Mouse (Mus musculus): ENCODE data around the gene Ccdc149. TPM values are rescaled to one million over a fixed set of nuclear protein-coding genes. Genes with fewer than 3 reads are reported as not detected.

Gene Ccdc149
- polyA plus RNA-seq (2014; fragmentation: Nextera tagmentation; extraction: Ambion mirVana): 3.1 and 3.2 TPM in 2 replicates

DNA sequence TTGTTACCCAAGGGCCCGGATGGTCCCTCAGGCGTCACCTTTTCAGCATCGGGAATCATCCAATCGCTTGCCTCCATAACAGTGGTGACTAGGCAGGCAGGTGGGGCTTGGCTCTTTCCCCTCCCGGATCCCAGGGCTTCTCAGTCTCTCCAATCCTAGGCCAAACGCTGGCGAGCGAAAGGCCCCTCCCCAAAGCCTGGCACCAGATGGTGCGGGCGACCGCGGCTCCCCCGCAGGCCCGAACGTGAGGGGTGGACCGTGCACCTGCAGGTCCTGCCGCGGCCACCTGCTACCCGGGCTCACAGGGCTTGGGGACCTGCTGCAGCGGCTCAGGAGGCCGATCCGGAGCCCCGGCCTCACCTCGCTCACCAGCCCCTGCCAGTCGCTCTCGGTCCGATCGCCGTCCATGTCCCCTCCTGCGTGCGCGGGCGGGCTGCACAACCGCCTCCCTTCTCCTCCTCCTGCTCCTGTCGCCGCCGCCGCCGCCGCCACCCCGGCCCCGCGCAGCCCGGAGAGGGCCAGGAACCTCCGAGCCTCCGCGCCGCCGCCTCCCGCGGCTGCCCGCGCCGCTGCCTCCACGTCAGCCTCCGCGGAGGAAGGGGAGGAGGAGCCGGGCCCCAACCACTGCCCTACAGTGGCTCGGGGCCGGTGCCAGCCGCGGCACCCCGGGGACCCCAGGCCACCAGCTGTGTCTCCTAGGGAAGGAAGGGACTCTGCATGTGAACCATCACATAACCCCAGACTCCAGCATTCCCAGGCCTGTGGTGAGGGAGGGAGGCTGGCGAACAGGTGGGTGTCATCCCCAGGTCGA lies at the start of gene Ccdc149:
TSS of gene Ccdc149 (minus strand) at position 531 of the 811 bp plus-strand sequence.
- Histone ChIP-seq H3K4me3 (ENCODE audit: low read depth, low read length) (peak within 1 kb of the TSS; percentile 74), H3K36me3 (ENCODE audit: control insufficient read depth, insufficient read depth, low read length) (no peaks in the 10 kb centered on the region), H3K9me3 (ENCODE audit: control insufficient read depth, low read length) (no peaks in the 10 kb centered on the region), H3K4me2 (ENCODE audit: low read depth, low read length, severe bottlenecking) (peak within 1 kb of the TSS; percentile 64), H3K9ac (ENCODE audit: low read length) (peak within 1 kb of the TSS; percentile 80), H3K4me1 (replicated peaks; ENCODE audit: control insufficient read depth, insufficient read depth, low read length) (peaks cover 2% of the 10 kb centered on the region; the same call in 1 of the 2 replicates), H3K27me3 (ENCODE audit: control insufficient read depth, insufficient read depth, low read length) (no peaks in the 10 kb centered on the region), H3K27ac (ENCODE audit: low read depth, low read length) (no peak within 1 kb of the TSS)
- DNase-seq (ENCODE audit: low spot score) (peak; percentile 81), ATAC-seq (replicated peaks; ENCODE audit: low FRiP score) (peak; percentile 92)
- 1% methylated on average over 36 of the region's 65 CpGs for WGBS

GRCm38 (mm10) chr5:52519921-52520320 lies 48.6 kb upstream of the Ccdc149 start:
- H3K36me3 ChIP-seq (ENCODE audit: control insufficient read depth, insufficient read depth, low read length): no peaks in the 10 kb centered on the region
- H3K27me3 ChIP-seq (ENCODE audit: control insufficient read depth, insufficient read depth, low read length): peaks cover 3% of the 10 kb centered on the region; the same call in 1 of the 2 replicates
- DNase-seq (ENCODE audit: low spot score) (no peak), ATAC-seq (replicated peaks; ENCODE audit: low FRiP score) (no peak)
- 82% methylated on average over 2 of the region's 2 CpGs for WGBS
- H3K4me2 ChIP-seq (ENCODE audit: low read depth, low read length, severe bottlenecking): no peak overlapping the region
- H3K9ac ChIP-seq (ENCODE audit: low read length): no peak overlapping the region
- no peaks in the 10 kb centered on the region for H3K9me3 ChIP-seq (ENCODE audit: control insufficient read depth, low read length)
- no peaks in the 10 kb centered on the region for H3K4me1 ChIP-seq (replicated peaks; ENCODE audit: control insufficient read depth, insufficient read depth, low read length)
- no peak overlapping the region for H3K27ac ChIP-seq (ENCODE audit: low read depth, low read length)
- no peak overlapping the region for H3K4me3 ChIP-seq (ENCODE audit: low read depth, low read length)

DNA sequence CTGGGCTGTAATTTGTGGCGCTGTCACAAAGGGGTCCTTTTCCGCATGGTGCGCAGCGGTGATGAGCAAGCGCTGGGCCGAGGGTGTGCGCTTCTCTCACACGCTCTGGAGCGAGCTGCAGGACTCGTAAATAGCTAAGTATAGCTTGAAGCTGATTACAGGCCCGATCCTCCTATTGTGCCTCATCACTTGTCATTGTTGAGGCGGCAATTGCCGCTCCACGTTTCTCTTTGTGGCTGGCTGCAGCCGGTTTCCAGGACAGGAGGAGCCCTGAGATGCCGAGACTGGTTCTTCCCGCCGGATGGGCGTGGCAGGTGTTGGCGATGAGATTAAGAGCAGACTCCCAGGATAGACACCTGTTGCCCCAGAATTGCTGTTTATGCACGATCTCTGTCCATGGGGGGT lies 44.8 kb upstream of the Ccdc149 start:
- peak overlapping the region; percentile 33 for H3K4me3 ChIP-seq (ENCODE audit: low read depth, low read length)
- no peaks in the 10 kb centered on the region for H3K36me3 ChIP-seq (ENCODE audit: control insufficient read depth, insufficient read depth, low read length)
- H3K9ac ChIP-seq (ENCODE audit: low read length): peak overlapping the region; percentile 54
- 17% methylated on average over 21 of the region's 21 CpGs for WGBS
- H3K9me3 ChIP-seq (ENCODE audit: control insufficient read depth, low read length): no peaks in the 10 kb centered on the region
- H3K4me2 ChIP-seq (ENCODE audit: low read depth, low read length, severe bottlenecking): peak overlapping the region; percentile 67
- ATAC-seq (replicated peaks; ENCODE audit: low FRiP score): peak; percentile 72
- H3K4me1 ChIP-seq (replicated peaks; ENCODE audit: control insufficient read depth, insufficient read depth, low read length): no peaks in the 10 kb centered on the region
- peaks cover 3% of the 10 kb centered on the region; the same call in 1 of the 2 replicates for H3K27me3 ChIP-seq (ENCODE audit: control insufficient read depth, insufficient read depth, low read length)
- H3K27ac ChIP-seq (ENCODE audit: low read depth, low read length): no peak overlapping the region
- DNase-seq (ENCODE audit: low spot score): peak; percentile 65

DNA sequence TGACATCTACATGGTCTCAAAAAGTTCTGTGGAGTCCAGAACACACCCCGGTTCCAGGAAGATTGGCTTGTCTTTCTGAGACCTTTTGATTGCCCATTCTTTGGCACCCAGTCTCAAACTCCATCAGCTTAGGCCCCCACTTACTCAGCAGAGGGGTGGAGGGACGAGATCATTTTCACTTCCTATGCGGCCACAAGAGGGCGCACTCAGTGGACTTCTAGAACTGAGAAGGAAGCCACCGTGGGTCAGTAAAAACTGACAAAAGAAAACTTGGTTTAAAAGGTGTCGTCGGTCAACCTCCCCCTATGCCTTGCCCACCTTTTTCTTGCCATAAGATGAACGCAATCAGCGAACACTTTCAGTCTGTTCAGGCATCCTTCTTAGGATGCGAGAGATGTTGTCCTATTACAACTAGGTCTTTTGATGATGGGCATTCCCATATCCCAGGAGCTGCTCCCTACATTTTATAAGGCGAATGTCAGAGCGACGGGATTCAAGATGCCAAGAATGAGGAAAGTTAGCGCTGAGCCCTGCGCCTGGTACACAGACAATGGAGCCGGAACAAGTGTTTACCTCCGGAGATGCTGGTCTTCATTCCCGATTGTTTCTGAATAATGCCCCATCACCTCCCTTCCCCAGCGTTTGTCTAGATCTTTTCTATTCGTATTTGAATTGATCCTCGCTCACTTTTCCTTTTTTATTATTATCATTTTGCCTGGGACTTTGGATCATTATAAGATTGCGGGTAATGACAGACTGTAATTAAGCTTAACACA lies 44.1 kb upstream of the Ccdc149 start:
- H3K9ac ChIP-seq (ENCODE audit: low read length): peak overlapping the region; percentile 54; the same call in 1 of the 2 replicates
- 23% methylated on average over 22 of the region's 22 CpGs for whole genome bisulfite sequencing
- ATAC-seq (replicated peaks; ENCODE audit: low FRiP score): peak; percentile 68
- H3K27ac ChIP-seq (ENCODE audit: low read depth, low read length): no peak overlapping the region
- peak; percentile 84 for DNase-seq (ENCODE audit: low spot score)
- H3K4me1 ChIP-seq (replicated peaks; ENCODE audit: control insufficient read depth, insufficient read depth, low read length): no peaks in the 10 kb centered on the region
- peak overlapping the region; percentile 67 for H3K4me2 ChIP-seq (ENCODE audit: low read depth, low read length, severe bottlenecking)
- H3K36me3 ChIP-seq (ENCODE audit: control insufficient read depth, insufficient read depth, low read length): no peaks in the 10 kb centered on the region
- peaks cover 3% of the 10 kb centered on the region; the same call in 1 of the 2 replicates for H3K27me3 ChIP-seq (ENCODE audit: control insufficient read depth, insufficient read depth, low read length)
- H3K9me3 ChIP-seq (ENCODE audit: control insufficient read depth, low read length): no peaks in the 10 kb centered on the region
- H3K4me3 ChIP-seq (ENCODE audit: low read depth, low read length): peak overlapping the region; percentile 33

GRCm38 (mm10) chr5:52511089-52511488 lies 39.8 kb upstream of the Ccdc149 start:
- ATAC-seq (replicated peaks; ENCODE audit: low FRiP score): no peak

GRCm38 (mm10) chr5:52509416-52509815 lies 38.1 kb upstream of the Ccdc149 start:
- no peak overlapping the region for H3K4me3 ChIP-seq (ENCODE audit: low read depth, low read length)
- H3K9ac ChIP-seq (ENCODE audit: low read length): no peak overlapping the region
- no peak for DNase-seq (ENCODE audit: low spot score)
- 90% methylated on average over 6 of the region's 6 CpGs for WGBS
- H3K27ac ChIP-seq (ENCODE audit: low read depth, low read length): no peak overlapping the region
- no peaks in the 10 kb centered on the region for H3K36me3 ChIP-seq (ENCODE audit: control insufficient read depth, insufficient read depth, low read length)
- no peaks in the 10 kb centered on the region for H3K27me3 ChIP-seq (ENCODE audit: control insufficient read depth, insufficient read depth, low read length)
- no peak for ATAC-seq (replicated peaks; ENCODE audit: low FRiP score)
- no peaks in the 10 kb centered on the region for H3K4me1 ChIP-seq (replicated peaks; ENCODE audit: control insufficient read depth, insufficient read depth, low read length)
- no peak overlapping the region for H3K4me2 ChIP-seq (ENCODE audit: low read depth, low read length, severe bottlenecking)
- H3K9me3 ChIP-seq (ENCODE audit: control insufficient read depth, low read length): no peaks in the 10 kb centered on the region

More at GRCm38 (mm10) chr5:52511089-52511488, 39.8 kb upstream of the Ccdc149 start:
- 75% methylated on average over 3 of the region's 3 CpGs for WGBS
- DNase-seq (ENCODE audit: low spot score): no peak
- Histone ChIP-seq H3K4me1 (replicated peaks; ENCODE audit: control insufficient read depth, insufficient read depth, low read length) (no peaks in the 10 kb centered on the region), H3K4me3 (ENCODE audit: low read depth, low read length) (no peak overlapping the region), H3K9me3 (ENCODE audit: control insufficient read depth, low read length) (no peaks in the 10 kb centered on the region), H3K4me2 (ENCODE audit: low read depth, low read length, severe bottlenecking) (no peak overlapping the region), H3K36me3 (ENCODE audit: control insufficient read depth, insufficient read depth, low read length) (no peaks in the 10 kb centered on the region), H3K27ac (ENCODE audit: low read depth, low read length) (no peak overlapping the region), H3K27me3 (ENCODE audit: control insufficient read depth, insufficient read depth, low read length) (no peaks in the 10 kb centered on the region), H3K9ac (ENCODE audit: low read length) (no peak overlapping the region)

DNA sequence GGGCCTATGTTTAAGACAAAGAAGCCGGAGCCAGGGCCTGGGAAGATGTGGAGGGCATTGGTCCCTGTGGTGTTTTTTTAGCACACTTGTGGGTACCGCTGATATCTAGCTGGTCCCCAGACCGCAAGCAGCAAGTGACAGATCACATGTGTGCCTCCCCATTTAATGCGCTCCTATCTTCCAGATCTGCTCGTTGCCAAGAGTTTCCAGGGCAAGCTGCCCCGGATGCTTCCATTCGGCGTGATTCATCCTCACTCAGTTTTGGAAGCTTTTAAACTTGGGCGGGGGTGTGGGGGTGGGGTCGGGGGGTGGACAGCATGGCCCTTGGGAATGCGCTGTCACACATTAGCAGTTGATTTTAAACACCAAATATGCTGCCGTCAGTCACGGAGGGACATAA lies 33.3 kb upstream of the Ccdc149 start:
- ATAC-seq (replicated peaks; ENCODE audit: low FRiP score): no peak
- no peak overlapping the region for H3K4me2 ChIP-seq (ENCODE audit: low read depth, low read length, severe bottlenecking)
- WGBS: 91% methylated on average over 13 of the region's 13 CpGs

DNA sequence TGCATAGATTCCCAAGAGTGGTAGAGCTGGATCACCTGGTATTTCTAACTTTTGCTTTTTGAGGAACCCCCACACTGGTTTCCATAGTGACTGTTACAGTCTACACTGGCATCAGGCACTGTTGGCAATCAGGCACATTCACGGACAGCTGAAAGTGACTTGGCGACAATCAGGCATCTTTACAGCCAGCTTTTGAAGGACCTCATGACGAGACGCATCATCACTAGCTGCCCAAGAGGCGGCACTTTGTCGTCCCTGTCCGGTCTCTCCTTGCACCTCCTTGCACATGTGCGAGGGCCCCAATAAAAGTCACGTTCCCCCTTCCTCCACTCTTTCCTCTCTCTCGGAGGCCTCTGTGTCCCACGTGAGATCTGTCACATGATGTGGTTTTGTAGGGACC lies 32.8 kb upstream of the Ccdc149 start:
- no peak for DNase-seq (ENCODE audit: low spot score)
- no peaks in the 10 kb centered on the region for H3K4me1 ChIP-seq (replicated peaks; ENCODE audit: control insufficient read depth, insufficient read depth, low read length)
- H3K36me3 ChIP-seq (ENCODE audit: control insufficient read depth, insufficient read depth, low read length): no peaks in the 10 kb centered on the region
- ATAC-seq (replicated peaks; ENCODE audit: low FRiP score): no peak
- no peak overlapping the region for H3K9ac ChIP-seq (ENCODE audit: low read length)
- WGBS: 93% methylated on average over 11 of the region's 11 CpGs
- H3K9me3 ChIP-seq (ENCODE audit: control insufficient read depth, low read length): no peaks in the 10 kb centered on the region
- no peaks in the 10 kb centered on the region for H3K27me3 ChIP-seq (ENCODE audit: control insufficient read depth, insufficient read depth, low read length)
- H3K4me3 ChIP-seq (ENCODE audit: low read depth, low read length): no peak overlapping the region
- no peak overlapping the region for H3K27ac ChIP-seq (ENCODE audit: low read depth, low read length)
- H3K4me2 ChIP-seq (ENCODE audit: low read depth, low read length, severe bottlenecking): no peak overlapping the region

More for the DNA sequence above, 33.3 kb upstream of the Ccdc149 start:
- Histone ChIP-seq H3K27me3 (ENCODE audit: control insufficient read depth, insufficient read depth, low read length) (no peaks in the 10 kb centered on the region), H3K9ac (ENCODE audit: low read length) (no peak overlapping the region), H3K4me1 (replicated peaks; ENCODE audit: control insufficient read depth, insufficient read depth, low read length) (no peaks in the 10 kb centered on the region), H3K36me3 (ENCODE audit: control insufficient read depth, insufficient read depth, low read length) (no peaks in the 10 kb centered on the region), H3K27ac (ENCODE audit: low read depth, low read length) (no peak overlapping the region), H3K4me3 (ENCODE audit: low read depth, low read length) (no peak overlapping the region), H3K9me3 (ENCODE audit: control insufficient read depth, low read length) (no peaks in the 10 kb centered on the region)
- no peak for DNase-seq (ENCODE audit: low spot score)
